ENCODE assay signal across 16 mouse cellular contexts in the genomic region with DNA sequence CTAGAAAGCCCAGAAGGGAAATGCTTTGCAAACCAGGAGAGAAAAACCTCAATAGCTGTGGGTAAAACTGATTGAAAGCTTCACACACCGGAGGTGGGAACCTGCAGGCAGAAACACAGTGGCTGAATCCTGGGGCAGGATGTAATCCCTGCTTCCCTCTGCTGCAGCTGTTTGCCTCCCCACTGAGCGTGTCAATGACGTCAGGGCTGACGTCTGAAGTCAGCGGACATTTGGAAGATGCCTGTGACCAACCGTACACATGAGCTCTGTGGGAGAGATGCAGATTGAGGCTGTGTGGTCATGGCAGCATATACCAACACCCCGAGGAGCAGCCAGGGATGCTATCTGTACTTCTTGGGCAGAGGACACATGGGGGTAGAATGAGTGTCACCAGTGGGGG.
DNase-seq lines count a peak whose midpoint lies in the region; ATAC-seq lines count a peak whose summit lies in the region.
"Had no signal": no experiment of that assay in that cellular context is flagged by ENCODE, and none has a peak within 500 bp of the region (broad histone marks: within the 10 kb centered on the region; RNA-seq: fewer than 3 reads in every experiment).

No protein-coding gene starts in this region.

- DNase-seq in cerebellum, postnatal 10 days: peak; percentile 18 to 25
- no peak for DNase-seq in cerebellum, adult 9-11 months
- DNase-seq in limb, embryonic 11.5 days (ENCODE audit: low spot score): peak; percentile 27
- DNase-seq in limb, embryonic 10.5 days (ENCODE audit: low spot score): no peak
- peak; percentile 20 for DNase-seq in R1 (ENCODE audit: low read depth, low spot score)
- DNase-seq in mesoderm, embryonic 11.5 days (ENCODE audit: low read depth, low spot score): peak; percentile 48
- no peak for DNase-seq in gastrocnemius, postnatal 14 days
- DNase-seq in cerebellum, postnatal 36 days: no peak
- DNase-seq: cerebellum, postnatal 25 days; gastrocnemius, postnatal 10 days; kidney, postnatal 14 days had no signal

- intact Hi-C loops in gastrocnemius, postnatal 14 days (cut with DNase I; ENCODE audit: low total_unique reads): no loop called here

- H3K9ac ChIP-seq in limb, embryonic 11.5 days (ENCODE audit: low read length): no peak overlapping the region
- H3K9ac ChIP-seq: liver, embryonic 14.5 days had no signal

- no peak overlapping the region for H3K4me2 ChIP-seq in limb, embryonic 11.5 days (ENCODE audit: low read depth, severe bottlenecking)

- H3K4me3 ChIP-seq in limb, embryonic 11.5 days (ENCODE audit: low read depth, low read length): no peak overlapping the region
- H3K4me3 ChIP-seq in limb, embryonic 10.5 days: no peak overlapping the region
- H3K4me3 ChIP-seq: erythroblast, embryonic 14.5 days had no signal

- no peaks in the 10 kb centered on the region for H3K36me3 ChIP-seq in limb, embryonic 11.5 days (ENCODE audit: control insufficient read depth, insufficient read depth, low read length)
- no peaks in the 10 kb centered on the region for H3K36me3 ChIP-seq in limb, embryonic 10.5 days

- ATAC-seq in limb, embryonic 11.5 days (ENCODE audit: insufficient number of reproducible peaks, low FRiP score, low TSS enrichment, low read depth): no peak
- ATAC-seq: activated CD4-positive, CD25-positive, alpha-beta regulatory T cell, adult 4 months; inflammation-experienced regulatory T-cells, adult 6 months had no signal

- no peaks in the 10 kb centered on the region for H3K4me1 ChIP-seq in limb, embryonic 11.5 days (ENCODE audit: control insufficient read depth, insufficient read depth, low read length)
- H3K4me1 ChIP-seq in limb, embryonic 10.5 days: no peaks in the 10 kb centered on the region; the same call in 1 of the 2 replicates

- no peak overlapping the region for H3K27ac ChIP-seq in limb, embryonic 11.5 days (replicated peaks; ENCODE audit: low read depth, low read length)
- no peak overlapping the region for H3K27ac ChIP-seq in limb, embryonic 10.5 days
- H3K27ac ChIP-seq: liver, embryonic 14.5 days; stomach, postnatal 0 days had no signal

- peaks cover 4% of the 10 kb centered on the region; the same call in 1 of the 2 replicates for H3K27me3 ChIP-seq in limb, embryonic 11.5 days (ENCODE audit: control insufficient read depth, insufficient read depth, low read length)
- H3K27me3 ChIP-seq in limb, embryonic 10.5 days (ENCODE audit: low read depth, poor library complexity, severe bottlenecking): peaks cover 68% of the 10 kb centered on the region

- H3K9me3 ChIP-seq in limb, embryonic 11.5 days (ENCODE audit: control insufficient read depth, low read length): peaks cover 2% of the 10 kb centered on the region; the same call in 1 of the 2 replicates
- H3K9me3 ChIP-seq in limb, embryonic 10.5 days (replicated peaks): no peaks in the 10 kb centered on the region

- 36% methylated on average over 7 of the region's 7 CpGs for WGBS in limb, embryonic 11.5 days
- 38% methylated on average over 7 of the region's 7 CpGs for WGBS in limb, embryonic 10.5 days

Comparison
In these comparisons a context has a peak if more than half of its experiments do, and no peak if none do; other contexts are left out.
1. DNase-seq: peak in cerebellum, postnatal 10 days (2 of 2), limb, embryonic 11.5 days (single experiment), R1 (single experiment) and mesoderm, embryonic 11.5 days (single experiment); none in cerebellum, adult 9-11 months (single experiment), limb, embryonic 10.5 days (single experiment), gastrocnemius, postnatal 14 days (single experiment) and cerebellum, postnatal 36 days (0 of 2).